Mouse (Mus musculus) central nervous system, embryonic 14 days (tissue): ENCODE measurements around the gene Gm42742. TPM values are rescaled to one million over a fixed set of nuclear protein-coding genes. Genes with fewer than 3 reads are reported as not detected.

Experiments used
- polyA plus RNA-seq: library from polyadenylated mRNA; depleted of rRNA; stranded (reverse); fragments of >200 nt; gene quantifications from 2 replicates; pipeline ENCODE4 v1.2.3, GENCODE M21; 2012; rRNA removed

Gene Gm42742
- polyA plus RNA-seq = 111 and 124 TPM in 2 replicates

DNA sequence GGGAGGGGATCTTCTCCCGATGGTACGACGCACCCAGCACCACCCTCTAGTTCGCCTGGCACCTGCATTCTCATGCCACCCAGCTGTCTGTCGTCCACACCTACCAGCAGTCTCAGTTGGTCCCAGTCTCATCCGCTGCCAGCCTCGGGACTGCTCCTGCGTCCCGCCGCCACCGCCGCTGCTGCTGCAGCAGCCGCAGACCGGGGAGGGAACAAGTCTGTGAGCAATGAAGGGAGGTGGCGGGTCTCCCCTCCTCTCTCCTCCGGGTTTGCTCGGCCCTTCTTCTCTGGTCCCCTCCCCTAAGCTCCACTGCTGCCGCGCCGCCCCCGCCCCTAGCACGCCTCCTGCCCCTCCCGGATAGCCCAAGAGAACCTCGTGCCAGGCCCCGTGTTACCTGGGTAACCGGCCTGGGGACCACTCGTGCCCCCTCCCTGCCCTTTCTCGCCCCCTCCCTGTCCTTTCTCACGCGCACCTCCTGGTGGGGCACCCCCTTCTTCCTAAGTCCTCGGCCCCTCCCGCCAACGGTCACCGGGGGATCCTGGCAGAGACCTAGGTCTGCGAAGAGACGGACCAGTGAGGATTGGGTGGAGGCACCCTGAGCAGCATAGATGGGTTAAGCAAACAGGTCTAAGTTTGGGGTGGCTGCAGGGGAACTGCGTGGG, at the start of gene Gm42742, which contains the start of gene Prrt2:
Gm42742 (minus strand) TSS at position 197 of the 662 bp plus-strand sequence.
Prrt2 (minus strand) TSS at position 311 of the 662 bp plus-strand sequence.

DNA sequence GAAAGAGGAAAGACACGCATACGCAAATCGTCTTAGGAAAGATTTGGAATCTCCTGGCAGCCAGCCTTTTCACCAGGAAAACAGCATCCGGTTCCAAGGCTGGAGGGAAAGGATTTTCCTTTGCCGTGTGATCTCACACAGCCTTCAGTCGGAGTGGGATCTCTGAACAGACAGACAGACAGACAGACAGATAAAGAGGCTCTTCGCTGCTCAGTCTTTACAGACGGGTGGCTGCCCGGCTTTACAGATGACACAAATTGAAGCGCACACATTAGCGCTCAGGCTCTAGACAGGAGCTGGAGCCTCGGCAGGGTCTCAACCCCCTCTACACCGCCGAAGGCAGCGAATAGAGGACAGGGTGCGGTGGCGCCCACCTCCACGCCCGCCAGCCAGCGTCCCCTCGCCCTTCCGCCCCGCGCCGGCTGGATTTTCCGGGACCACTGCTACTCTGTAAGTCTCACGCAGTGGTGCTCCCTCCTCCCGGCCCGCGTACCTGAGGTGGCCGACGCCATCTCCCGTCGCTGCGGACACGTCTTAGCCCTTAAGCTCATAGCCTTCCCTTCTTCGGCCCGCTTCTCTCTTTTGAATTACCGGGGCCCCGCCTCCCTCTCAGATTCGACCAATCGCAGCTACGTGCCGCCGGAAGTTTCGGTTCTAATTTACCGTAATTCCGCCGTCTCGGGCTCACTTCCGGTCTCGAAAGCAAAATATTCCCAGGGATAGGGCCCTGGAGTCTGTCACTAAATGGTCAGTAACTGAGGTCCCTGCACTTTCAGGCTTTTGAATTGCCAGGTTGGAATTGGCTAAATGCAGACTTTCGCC, 21.2 kb upstream of the Gm42742 start, which contains the start of gene Kif22:
Kif22 (minus strand) TSS at position 621 of the 822 bp plus-strand sequence.

DNA sequence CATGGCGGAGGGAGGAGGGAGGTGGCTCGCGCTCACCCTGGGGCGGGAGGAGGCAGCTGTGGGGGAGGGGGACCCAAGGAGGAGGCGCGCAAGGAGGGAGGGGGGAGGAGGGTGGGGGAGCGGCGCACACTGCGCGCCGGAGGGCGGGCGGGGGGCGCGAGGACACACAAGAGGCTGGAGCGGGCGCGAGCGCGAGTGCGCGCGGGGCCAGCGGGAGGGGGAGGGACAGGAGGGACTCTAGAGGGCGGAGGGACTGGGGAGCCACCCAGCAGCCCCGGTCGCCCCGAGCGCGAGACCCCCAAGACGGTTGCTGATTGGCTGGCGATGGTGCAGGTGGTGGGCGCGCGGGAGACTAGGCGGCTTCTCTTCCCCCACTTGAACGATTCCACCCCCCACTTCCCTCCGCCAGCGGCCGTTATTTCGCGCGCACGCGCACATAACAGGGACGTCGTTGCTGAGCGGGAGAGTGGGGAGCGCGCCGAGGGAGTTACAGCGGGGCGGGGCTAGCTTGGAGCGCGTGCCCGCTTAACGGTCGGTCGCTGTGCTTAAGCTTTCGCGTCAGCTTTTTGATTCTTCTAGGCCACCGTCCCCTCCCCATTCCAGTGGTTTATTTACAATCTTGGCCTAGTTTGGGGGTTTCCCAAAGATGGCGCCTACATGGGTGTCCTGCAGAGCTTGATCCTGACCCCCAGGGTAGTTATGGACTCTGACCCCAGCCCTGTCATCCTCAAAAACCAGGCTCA, 6.3 kb upstream of the Gm42742 start, which contains the start of gene Maz:
Maz (minus strand) TSS at position 54 of the 743 bp plus-strand sequence.

DNA sequence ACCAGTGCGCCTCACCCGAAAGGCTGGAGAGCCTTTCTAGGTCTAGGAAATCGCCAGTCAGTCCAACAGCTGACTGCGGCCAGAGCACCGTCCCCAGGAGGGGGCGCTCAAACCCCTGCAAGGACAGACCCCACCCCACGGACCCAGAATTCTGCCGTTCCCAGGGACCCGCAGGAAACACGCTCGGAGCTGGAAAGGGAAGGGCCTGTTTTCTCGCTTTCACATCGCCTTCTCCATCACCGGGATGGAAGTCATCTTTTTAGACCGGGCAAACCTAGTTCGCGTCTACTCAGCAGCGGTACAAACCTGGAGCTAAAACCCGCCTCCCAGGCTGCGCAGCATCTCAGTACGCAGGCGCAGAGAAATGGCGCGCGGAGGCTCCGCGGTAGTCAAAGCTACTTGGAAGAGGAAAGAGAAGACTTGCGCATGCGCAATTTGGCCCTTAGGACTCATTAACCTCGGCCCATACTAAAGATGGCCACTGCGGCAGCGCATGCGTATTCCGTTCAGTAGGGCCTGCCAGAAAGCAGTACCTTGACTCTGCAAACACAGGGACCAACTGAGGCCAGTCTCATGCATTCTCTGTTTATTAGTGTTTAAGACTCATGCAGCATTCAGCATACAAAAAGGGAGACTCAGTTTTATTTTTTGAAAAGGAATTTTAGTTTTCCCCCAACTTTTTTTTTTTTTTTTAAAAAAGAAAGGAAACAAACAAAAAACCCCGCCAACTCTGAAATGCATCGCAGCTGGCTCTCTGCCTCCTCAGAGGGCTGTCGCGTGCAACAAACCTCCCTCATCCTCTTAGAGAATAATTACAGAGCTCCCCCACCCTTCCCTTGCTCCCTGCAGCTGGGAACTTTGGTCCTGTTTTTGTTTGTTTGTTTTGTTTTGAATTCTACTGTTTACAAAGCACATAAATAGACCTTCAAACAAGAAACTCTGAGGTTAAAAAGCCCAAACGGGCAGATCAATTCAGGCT, 3.6 kb downstream of the Gm42742 start, which contains the start of gene Pagr1a:
Pagr1a (minus strand) TSS at position 382 of the 979 bp plus-strand sequence.

DNA sequence TGATC, 4.6 kb downstream of the Gm42742 start, which contains the start of gene Pagr1b:
Pagr1b (minus strand) TSS at position 4 of the 5 bp plus-strand sequence.

DNA sequence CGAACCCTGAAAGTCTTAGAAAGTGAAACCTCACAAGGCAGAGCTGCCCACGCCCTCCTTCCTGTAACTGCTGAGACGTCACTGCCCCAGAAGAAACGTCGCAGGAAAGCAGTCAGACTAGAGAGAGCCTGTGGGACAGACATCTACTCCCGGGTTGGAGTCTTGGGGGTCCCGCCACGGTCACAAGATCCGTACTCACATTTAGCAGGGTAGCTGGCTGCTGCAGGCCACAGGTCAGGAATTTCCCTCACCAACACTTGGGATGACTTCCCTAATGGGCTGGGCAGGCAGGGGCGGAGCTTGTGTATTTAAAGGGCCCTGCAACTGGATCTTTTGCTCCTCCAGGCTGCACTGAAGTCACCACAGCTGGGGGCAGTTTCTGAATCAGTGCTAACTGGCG, 6.6 kb downstream of the Gm42742 start, which contains the start of gene Mvp:
Mvp (minus strand) TSS at position 302 of the 400 bp plus-strand sequence.

DNA sequence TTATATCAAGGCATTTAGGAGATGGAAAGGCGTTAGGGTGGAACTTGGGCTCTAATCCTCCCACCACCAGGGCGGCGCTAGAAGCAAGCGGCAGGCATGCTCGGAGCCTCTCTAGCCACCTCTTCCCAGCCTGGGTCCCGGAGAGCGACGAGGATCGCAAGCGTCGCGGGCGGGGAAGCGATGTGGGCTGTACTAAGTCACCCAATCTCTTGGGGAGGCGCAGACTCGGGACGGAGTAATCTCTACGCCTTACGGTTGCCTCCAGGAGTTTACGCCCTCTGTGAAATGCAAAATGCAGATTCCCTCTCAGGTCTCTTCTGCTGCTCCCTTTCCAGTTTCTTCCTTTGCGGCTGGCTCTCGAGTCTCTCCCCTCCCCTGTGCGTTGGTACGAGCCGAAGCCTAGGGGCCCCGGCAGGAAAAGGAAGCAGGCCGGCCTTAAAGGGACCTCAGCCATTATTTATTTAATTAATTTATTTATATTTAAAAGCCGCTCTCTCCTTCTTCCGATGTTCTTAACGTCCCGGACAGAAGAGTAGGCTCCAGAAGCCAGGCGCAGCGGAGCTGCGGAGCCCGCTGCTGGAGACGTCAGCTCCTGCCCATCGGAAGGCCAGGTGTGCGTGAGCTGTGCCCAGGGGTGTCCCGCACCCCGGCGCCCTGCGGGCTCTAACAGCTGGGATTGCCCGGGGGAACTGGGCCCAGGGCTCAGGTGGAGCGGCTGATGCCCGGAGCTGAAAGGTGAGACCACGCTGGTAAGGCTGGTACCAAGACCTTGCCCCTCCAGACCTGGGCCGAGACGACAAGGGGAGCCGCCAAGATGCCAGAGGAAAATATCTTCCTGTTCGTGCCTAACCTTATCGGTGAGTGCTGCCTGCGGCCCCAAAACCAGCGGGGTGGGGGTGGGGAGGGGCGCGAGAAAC, 44.7 kb downstream of the Gm42742 start, which contains the start of gene Cdiptos:
Cdiptos (minus strand) TSS at position 149 of the 917 bp plus-strand sequence.

DNA sequence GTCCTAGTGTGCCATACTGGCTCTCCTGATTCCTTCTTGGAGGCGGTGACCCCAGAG, 45.2 kb downstream of the Gm42742 start, which contains the start of gene Cdipt:
Cdipt (plus strand) TSS at position 22 of the 57 bp plus-strand sequence.

Other genes with a start within 250 kb of the Gm42742 start
- gene Ypel3, start 244.1 kb downstream of the Gm42742 start, polyA plus RNA-seq = 193 and 202 TPM in 2 replicates
- 1.8 and 1.9 TPM in 2 replicates for gene Tbx6, start 239.6 kb downstream of the Gm42742 start, polyA plus RNA-seq
- gene Ppp4c, start 228.6 kb downstream of the Gm42742 start, polyA plus RNA-seq = 212 and 213 TPM in 2 replicates
- gene Fam57b, start 223.4 kb downstream of the Gm42742 start, polyA plus RNA-seq = 145 and 162 TPM in 2 replicates
- not detected in 2 replicates for gene 4930451I11Rik, start 189.5 kb downstream of the Gm42742 start, polyA plus RNA-seq
- gene Doc2a, start 173.7 kb downstream of the Gm42742 start, polyA plus RNA-seq = 9.8 and 10.8 TPM in 2 replicates
- gene Hirip3, start 159.1 kb downstream of the Gm42742 start, polyA plus RNA-seq = 94.8 and 104 TPM in 2 replicates
- gene Ino80e, start 158.7 kb downstream of the Gm42742 start, polyA plus RNA-seq = 82.6 and 86.4 TPM in 2 replicates
- gene Taok2, start 136.4 kb downstream of the Gm42742 start, polyA plus RNA-seq = 103 and 114 TPM in 2 replicates
- 30.6 and 32.0 TPM in 2 replicates for gene Tmem219, start 98.2 kb downstream of the Gm42742 start, polyA plus RNA-seq
- gene Kctd13, start 92.2 kb downstream of the Gm42742 start, polyA plus RNA-seq = 88.9 and 93.8 TPM in 2 replicates
- 16.9 and 17.6 TPM in 2 replicates for gene Asphd1, start 71.5 kb downstream of the Gm42742 start, polyA plus RNA-seq
- 72.8 and 76.2 TPM in 2 replicates for gene Sez6l2, start 70.5 kb downstream of the Gm42742 start, polyA plus RNA-seq
- 126 and 133 TPM in 2 replicates for gene Cdipt, start 45.2 kb downstream of the Gm42742 start, polyA plus RNA-seq
- gene Cdiptos, start 45.0 kb downstream of the Gm42742 start, polyA plus RNA-seq = 0.85 and 0.95 TPM in 2 replicates
- gene Mvp, start 6.5 kb downstream of the Gm42742 start, polyA plus RNA-seq = 3.9 and 5.7 TPM in 2 replicates
- gene Pagr1b, start 4.6 kb downstream of the Gm42742 start, polyA plus RNA-seq = 1.4 and 1.5 TPM in 2 replicates
- 15.3 and 18.9 TPM in 2 replicates for gene Pagr1a, start 3.7 kb downstream of the Gm42742 start, polyA plus RNA-seq
- gene Prrt2, start 114 bp upstream of the Gm42742 start, polyA plus RNA-seq = 54.6 and 70.1 TPM in 2 replicates
- 309 and 326 TPM in 2 replicates for gene Maz, start 5.9 kb upstream of the Gm42742 start, polyA plus RNA-seq
- gene Kif22, start 21.4 kb upstream of the Gm42742 start, polyA plus RNA-seq = 42.4 and 56.6 TPM in 2 replicates
- gene Zg16, start 66.2 kb upstream of the Gm42742 start, polyA plus RNA-seq = 0.10 TPM in 1 of 2 replicates, not detected in the other
- 2.1 TPM in 2 replicates for gene AI467606, start 70.3 kb upstream of the Gm42742 start, polyA plus RNA-seq
- 0.68 and 1.5 TPM in 2 replicates for gene Qprt, start 101.1 kb upstream of the Gm42742 start, polyA plus RNA-seq
- 0.10 and 0.19 TPM in 2 replicates for gene Spn, start 116.7 kb upstream of the Gm42742 start, polyA plus RNA-seq
- 139 and 140 TPM in 2 replicates for gene Cd2bp2, start 175.0 kb upstream of the Gm42742 start, polyA plus RNA-seq
- gene Tbc1d10b, start 187.4 kb upstream of the Gm42742 start, polyA plus RNA-seq = 55.6 and 59.0 TPM in 2 replicates
- 4.0 and 196 TPM in 2 replicates for gene Mylpf, start 187.8 kb upstream of the Gm42742 start, polyA plus RNA-seq
- 30.7 and 37.3 TPM in 2 replicates for gene Zfp553, start 212.0 kb upstream of the Gm42742 start, polyA plus RNA-seq
- 28.1 and 35.9 TPM in 2 replicates for gene Sept1, start 212.0 kb upstream of the Gm42742 start, polyA plus RNA-seq
- 84.0 and 85.7 TPM in 2 replicates for gene Zfp771, start 223.2 kb upstream of the Gm42742 start, polyA plus RNA-seq
- gene Dctpp1, start 239.6 kb upstream of the Gm42742 start, polyA plus RNA-seq = 95.6 and 105 TPM in 2 replicates